Mouse (Mus musculus) heart, embryonic 10.5 days (tissue): ENCODE measurements at regions not wholly inside any gene's neighbourhood (a gene's known extent, or its start where the extent isn't known, plus 50 kb on each side); places are given as distances from the start of the nearest gene placed in this dataset.

ENCODE experiments used
- DNase-seq: peaks from one replicate; pipeline ENCODE4 v3.0.0-alpha.2; 2017; ENCODE audit warnings: low spot score
- H3K27ac ChIP-seq: fragments of 300-500 bp; sonication (generic); 2 replicates; pipeline ENCODE4 v1.5.1; 2016; ENCODE audit warnings: mild to moderate bottlenecking
- H3K27me3 ChIP-seq: fragments of 300-500 bp; sonication (generic); 2 replicates; pipeline ENCODE4 v1.6.1; 2016; ENCODE audit warnings: mild to moderate bottlenecking; ENCODE audit not compliant: poor library complexity, insufficient read depth, severe bottlenecking
- H3K36me3 ChIP-seq: fragments of 300-500 bp; sonication (generic); 2 replicates; pipeline ENCODE4 v1.6.1; 2016; ENCODE audit warnings: mild to moderate bottlenecking, moderate library complexity
- H3K4me1 ChIP-seq: fragments of 300-500 bp; sonication (generic); 2 replicates; pipeline ENCODE4 v1.6.1; 2016; ENCODE audit warnings: mild to moderate bottlenecking
- H3K4me3 ChIP-seq: fragments of 300-500 bp; sonication (generic); 2 replicates; pipeline ENCODE4 v1.5.1; 2016; ENCODE audit warnings: mild to moderate bottlenecking, moderate library complexity
- H3K9me3 ChIP-seq: fragments of 300-500 bp; sonication (generic); 2 replicates; pipeline ENCODE4 v1.6.1; 2016; ENCODE audit warnings: mild to moderate bottlenecking, moderate library complexity
- WGBS: fragments of 180-500 bp; shearing (Covaris S2); methylation state at CpG from one replicate; pipeline ENCODE4 v1.1.7; 2016; 5-methylcytosine and 5-hydroxymethylcytosine counted together

DNA sequence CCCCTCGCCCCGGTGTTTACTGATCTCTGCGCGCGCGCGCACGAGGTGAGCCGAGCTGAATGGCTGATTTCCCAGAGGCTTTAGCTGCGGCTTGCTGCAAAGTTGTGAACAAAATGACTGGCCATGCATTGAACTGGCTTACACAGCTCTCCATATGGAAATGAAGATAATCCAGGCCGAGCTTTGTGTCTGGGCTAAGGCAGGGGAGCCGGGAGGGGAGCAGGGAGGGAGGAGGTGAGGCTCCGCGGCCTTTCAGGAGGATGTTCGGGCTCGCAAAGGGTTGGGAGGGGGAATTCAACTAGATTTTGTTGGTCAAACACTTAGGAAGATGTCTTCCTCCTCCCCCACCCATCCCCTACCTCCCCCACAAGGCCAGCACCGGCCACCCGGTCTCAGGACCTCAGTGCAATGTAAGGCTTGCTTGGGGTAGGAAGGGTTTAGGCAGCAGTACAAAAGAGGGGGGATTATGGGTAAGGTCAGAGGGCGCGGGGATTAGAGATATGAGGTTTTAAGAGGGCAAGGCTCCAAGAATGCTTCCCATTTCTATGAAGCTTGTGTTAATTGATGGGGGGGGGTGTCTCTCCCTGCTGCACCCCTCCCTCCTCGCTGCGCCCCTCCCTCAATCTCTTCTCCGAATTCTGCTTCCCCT lies 143.3 kb upstream of the Lhx5 start:
- H3K9me3 ChIP-seq, result peaks cover 2% of the 10 kb centered on the region; the same call in 1 of the 2 replicates
- peaks cover 19% of the 10 kb centered on the region for H3K4me1 ChIP-seq
- no peaks in the 10 kb centered on the region for H3K36me3 ChIP-seq
- H3K27me3 ChIP-seq, result peaks cover 77% of the 10 kb centered on the region
- peak overlapping the region; percentile 42 for H3K4me3 ChIP-seq
- DNase-seq, result no peak
- WGBS, result 11% methylated on average over 23 of the region's 23 CpGs
- no peak overlapping the region for H3K27ac ChIP-seq

DNA sequence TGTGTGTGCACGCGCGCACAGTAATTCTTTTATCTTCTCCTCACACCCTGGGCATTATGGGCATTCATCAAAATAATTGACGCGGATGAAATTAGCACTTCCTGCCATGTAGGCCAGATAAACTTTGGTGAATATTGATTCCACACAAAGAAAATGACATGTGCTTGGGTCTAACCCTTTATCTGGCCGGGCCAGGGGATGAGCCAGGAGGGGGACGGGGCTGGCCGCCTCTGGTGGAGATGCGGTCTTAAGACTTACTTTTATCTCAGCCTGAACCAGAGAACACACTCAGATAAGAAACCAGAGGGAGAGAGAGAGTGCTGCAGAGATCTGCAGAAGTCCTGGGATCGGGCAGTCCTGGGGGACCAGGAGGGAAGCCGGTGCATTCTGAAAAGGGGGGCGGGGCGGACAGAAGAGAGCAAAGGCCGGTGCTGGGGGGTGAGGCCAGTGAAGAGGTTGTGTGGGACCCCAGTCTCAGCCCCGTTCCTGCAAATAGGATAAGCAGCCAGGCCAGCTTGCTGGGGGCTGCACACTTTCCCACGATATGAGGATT lies 136.9 kb upstream of the Lhx5 start:
- Histone ChIP-seq H3K4me3 (no peak overlapping the region), H3K36me3 (no peaks in the 10 kb centered on the region), H3K9me3 (peaks cover 2% of the 10 kb centered on the region; the same call in 1 of the 2 replicates), H3K27ac (no peak overlapping the region), H3K4me1 (peaks cover 9% of the 10 kb centered on the region), H3K27me3 (peaks cover 72% of the 10 kb centered on the region)
- 28% methylated on average over 16 of the region's 16 CpGs for WGBS
- no peak for DNase-seq

DNA sequence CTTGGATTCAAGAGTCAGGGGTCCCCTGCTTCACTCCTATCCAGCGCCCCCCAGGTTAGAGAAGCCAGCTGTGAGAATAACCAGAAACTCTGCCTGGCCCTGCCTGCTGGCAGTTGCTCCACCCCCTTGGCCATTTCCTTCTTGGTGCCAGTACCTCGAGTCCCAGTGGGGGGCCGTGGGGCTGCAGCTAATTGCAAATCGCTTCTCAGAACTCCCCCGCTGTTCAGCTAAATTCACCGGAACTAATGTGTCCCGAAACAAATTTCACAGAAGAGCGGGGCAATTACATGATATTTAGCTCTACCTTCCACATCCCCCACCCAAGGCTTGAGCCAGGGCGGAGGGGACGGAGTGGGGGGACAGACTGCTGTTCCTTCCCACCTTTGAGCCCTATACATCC lies 134.3 kb upstream of the Lhx5 start:
- no peak overlapping the region for H3K27ac ChIP-seq

DNA sequence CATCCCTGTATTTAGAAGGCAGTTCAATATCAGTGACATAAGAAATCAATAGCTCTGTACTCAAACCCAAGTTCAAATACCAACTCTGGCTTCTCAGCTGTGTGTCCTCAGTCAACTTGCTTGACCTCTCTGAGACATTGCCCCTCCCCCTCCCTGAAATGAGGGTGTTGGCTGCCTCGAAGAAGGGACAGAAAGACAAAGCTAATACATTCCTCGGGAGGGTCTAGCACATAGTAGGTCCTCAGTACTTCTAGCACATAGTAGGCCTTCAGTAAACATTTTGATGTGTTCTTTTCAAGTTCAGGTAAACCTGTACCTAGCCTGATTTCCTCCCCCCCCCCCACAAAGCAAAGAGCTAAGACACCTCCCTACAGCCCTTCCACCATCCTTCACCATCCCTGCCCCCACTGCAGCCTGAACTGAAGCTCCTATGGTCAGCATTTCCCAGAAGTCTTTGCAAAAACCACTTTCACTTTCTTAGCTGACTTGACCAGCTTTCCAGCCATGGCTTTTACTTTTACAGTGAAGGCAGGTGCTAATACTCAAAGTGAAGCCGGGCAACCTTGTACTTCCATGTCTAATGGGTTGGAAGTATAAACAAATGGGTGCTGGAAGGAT lies 133.7 kb upstream of the Lhx5 start:
- no peak for DNase-seq
- Histone ChIP-seq H3K9me3 (no peaks in the 10 kb centered on the region), H3K4me1 (peaks cover 23% of the 10 kb centered on the region), H3K27ac (no peak overlapping the region), H3K36me3 (no peaks in the 10 kb centered on the region), H3K4me3 (no peak overlapping the region), H3K27me3 (peaks cover 88% of the 10 kb centered on the region)
- 40% methylated on average over 3 of the region's 3 CpGs for WGBS

More for the DNA sequence above, 134.3 kb upstream of the Lhx5 start:
- 10% methylated on average over 10 of the region's 10 CpGs for WGBS
- Histone ChIP-seq H3K4me1 (peaks cover 19% of the 10 kb centered on the region), H3K27me3 (peaks cover 87% of the 10 kb centered on the region), H3K36me3 (no peaks in the 10 kb centered on the region), H3K4me3 (no peak overlapping the region), H3K9me3 (no peaks in the 10 kb centered on the region)
- no peak for DNase-seq

DNA sequence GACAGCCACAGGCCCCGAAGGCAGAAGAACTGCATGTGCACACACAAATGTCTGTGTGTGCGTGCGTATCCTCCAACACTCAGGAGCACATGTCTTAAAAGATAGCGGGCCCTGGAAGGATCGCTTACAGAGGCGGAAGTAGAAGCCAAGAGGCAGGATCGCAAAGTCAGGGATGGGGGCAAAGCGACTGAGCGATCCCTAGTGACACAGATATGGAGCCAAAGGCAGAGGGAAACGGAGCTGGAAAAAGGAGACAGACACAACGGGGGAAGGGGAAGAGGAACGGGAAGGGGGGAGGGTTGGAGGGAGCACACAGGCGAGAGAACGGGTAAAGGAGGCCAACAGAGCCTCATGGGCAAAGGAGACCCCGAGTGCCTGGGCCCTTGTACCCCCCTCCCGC lies 129.8 kb upstream of the Lhx5 start:
- no peaks in the 10 kb centered on the region for H3K9me3 ChIP-seq
- WGBS, result 3% methylated on average over 16 of the region's 16 CpGs
- peak overlapping the region; percentile 52 for H3K4me3 ChIP-seq
- no peak overlapping the region for H3K27ac ChIP-seq
- no peak for DNase-seq
- peaks cover 95% of the 10 kb centered on the region for H3K27me3 ChIP-seq
- peaks cover 24% of the 10 kb centered on the region for H3K4me1 ChIP-seq
- H3K36me3 ChIP-seq, result no peaks in the 10 kb centered on the region

DNA sequence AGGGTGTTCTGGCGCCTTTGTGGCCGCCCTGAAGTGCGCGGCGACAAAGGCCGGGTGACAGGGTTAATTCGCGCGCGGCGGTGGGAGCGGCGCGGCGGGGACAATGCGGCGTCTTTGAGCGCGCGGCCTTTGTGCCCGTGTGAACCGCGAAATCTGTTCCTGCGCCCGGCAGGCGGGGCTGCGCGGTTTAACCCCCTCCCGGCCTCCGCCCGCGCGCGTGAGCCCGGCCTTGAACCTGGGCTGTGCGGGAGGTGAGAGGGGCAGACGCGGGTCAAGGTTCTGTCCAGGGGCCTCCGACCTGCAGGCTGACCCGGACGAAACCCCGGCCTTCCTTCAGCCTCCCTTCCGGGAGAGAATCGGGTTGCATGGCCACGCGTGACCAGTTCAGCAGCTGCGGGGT lies 129.2 kb upstream of the Lhx5 start:
- Histone ChIP-seq H3K9me3 (no peaks in the 10 kb centered on the region), H3K4me1 (peaks cover 21% of the 10 kb centered on the region), H3K36me3 (no peaks in the 10 kb centered on the region), H3K27me3 (peaks cover 89% of the 10 kb centered on the region), H3K27ac (no peak overlapping the region), H3K4me3 (peak overlapping the region; percentile 52)
- WGBS, result 3% methylated on average over 47 of the region's 47 CpGs
- no peak for DNase-seq

DNA sequence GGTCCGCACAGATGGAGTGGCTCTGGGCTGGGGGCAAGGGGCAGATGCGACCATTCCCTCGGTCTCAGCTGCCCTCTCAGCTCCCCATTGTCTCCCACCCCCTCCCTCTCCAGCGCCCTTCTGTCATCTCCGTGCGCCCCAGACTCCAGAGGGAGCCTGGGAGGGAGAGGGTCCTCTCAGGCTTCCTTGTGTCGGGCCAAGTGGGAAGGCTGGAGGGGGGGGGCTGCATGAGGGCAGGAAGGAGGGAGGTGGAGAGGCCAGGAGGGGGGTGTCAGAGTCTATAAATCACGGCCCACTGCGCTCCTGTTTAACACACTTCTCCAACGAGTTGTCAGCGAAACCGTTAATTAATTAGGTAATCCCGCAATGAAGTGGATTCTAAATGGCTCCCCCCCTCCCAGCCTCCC lies 127.2 kb upstream of the Lhx5 start:
- H3K27me3 ChIP-seq, result peaks cover 70% of the 10 kb centered on the region
- no peaks in the 10 kb centered on the region for H3K36me3 ChIP-seq
- no peaks in the 10 kb centered on the region for H3K9me3 ChIP-seq
- 25% methylated on average over 13 of the region's 13 CpGs for WGBS
- peak overlapping the region; percentile 29; the same call in 1 of the 2 replicates for H3K4me3 ChIP-seq
- no peak for DNase-seq
- H3K27ac ChIP-seq, result 0 out of 2 replicates have a peak overlapping the region, but pooled peaks have one; percentile 30
- H3K4me1 ChIP-seq, result peaks cover 21% of the 10 kb centered on the region

DNA sequence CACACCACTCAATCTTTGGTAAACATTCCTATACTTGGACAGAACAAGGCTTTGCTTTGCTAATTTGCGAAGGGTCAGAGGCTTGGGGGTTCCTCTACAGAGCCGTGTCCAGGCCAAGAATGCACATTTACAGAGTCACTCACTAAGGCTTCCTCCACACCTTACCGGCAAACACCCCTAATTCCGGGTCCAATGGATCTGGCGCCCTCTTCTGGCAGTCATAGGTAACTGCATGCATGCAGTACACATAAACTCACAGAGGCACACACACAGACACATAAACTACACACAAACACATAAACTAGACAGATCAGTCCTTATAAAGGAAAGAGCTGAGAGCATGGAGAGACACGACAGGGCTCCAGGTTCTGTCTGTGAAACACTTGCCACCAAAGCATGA lies 119.2 kb upstream of the Lhx5 start:
- H3K27ac ChIP-seq, result no peak overlapping the region
- H3K36me3 ChIP-seq, result no peaks in the 10 kb centered on the region
- H3K27me3 ChIP-seq, result peaks cover 39% of the 10 kb centered on the region
- DNase-seq, result no peak
- H3K9me3 ChIP-seq, result no peaks in the 10 kb centered on the region
- no peak overlapping the region for H3K4me3 ChIP-seq
- no peaks in the 10 kb centered on the region for H3K4me1 ChIP-seq
- WGBS, result 82% methylated on average over 6 of the region's 6 CpGs

DNA sequence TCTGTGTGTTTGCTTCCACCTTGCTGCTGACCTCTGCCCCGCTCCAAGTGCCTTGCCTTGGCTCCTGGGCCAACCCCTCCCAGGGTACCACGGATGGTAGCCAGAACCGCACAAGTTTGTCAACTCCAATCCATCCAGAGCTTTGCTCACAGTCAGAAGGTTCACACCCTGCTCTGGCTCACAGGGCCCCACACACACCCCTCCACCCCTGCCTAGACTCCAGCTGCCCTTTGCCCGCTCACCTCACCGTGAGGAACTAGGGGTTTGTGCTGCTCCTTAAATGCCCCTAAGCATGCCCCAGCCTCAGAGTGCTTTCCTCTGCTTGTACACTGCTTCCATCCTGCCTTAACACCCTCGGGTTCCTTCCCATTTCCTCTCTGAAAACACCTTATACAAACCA lies 117.5 kb upstream of the Lhx5 start:
- no peaks in the 10 kb centered on the region for H3K4me1 ChIP-seq
- no peaks in the 10 kb centered on the region for H3K9me3 ChIP-seq
- WGBS, result 73% methylated on average over 6 of the region's 6 CpGs
- peaks cover 53% of the 10 kb centered on the region for H3K27me3 ChIP-seq
- no peak overlapping the region for H3K4me3 ChIP-seq
- H3K27ac ChIP-seq, result no peak overlapping the region
- H3K36me3 ChIP-seq, result no peaks in the 10 kb centered on the region
- no peak for DNase-seq

DNA sequence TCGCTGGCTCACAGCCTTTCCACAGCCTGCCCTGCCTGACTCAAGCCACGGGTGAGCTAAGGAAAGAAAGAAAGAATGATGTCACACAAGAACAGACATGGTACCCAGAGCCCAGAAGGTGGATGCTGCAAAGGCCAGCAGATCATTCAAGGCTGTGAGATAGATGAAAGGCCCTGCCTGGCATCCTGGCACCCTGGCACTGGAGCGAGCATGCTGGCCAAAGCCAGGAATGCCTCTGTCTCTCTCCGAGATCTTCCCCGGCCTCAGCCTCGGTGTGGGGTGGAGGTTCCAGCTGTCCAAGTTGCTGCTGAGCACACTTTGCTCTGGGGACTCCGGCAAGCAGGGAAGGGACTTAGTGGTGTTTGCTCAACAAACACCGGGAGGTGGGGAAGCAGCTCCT lies 116.4 kb upstream of the Lhx5 start:
- H3K36me3 ChIP-seq, result no peaks in the 10 kb centered on the region
- H3K9me3 ChIP-seq, result no peaks in the 10 kb centered on the region
- no peak overlapping the region for H3K4me3 ChIP-seq
- peaks cover 64% of the 10 kb centered on the region for H3K27me3 ChIP-seq
- 51% methylated on average over 8 of the region's 8 CpGs for WGBS
- H3K27ac ChIP-seq, result no peak overlapping the region
- H3K4me1 ChIP-seq, result no peaks in the 10 kb centered on the region
- DNase-seq, result no peak

DNA sequence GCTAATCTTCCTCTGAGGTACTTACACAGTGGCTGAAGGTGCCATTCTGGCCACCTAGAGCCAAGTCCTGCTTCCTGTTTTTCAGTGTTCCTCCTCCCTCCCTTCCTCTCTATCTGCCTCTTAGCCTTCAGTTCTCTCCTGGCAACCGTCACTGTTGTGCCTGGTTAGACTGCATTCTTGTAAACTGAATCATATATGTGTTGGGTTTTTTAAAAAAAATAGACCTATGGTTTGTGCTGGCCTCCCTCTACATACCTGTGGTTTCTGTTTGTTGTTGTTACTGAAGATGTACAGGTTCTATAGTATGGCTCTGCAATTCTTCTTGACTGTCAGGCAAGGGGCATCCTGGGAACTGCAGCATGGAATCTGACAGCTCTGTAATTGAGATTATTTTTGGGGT lies 112.5 kb upstream of the Lhx5 start:
- WGBS, result 33% methylated on average over 1 of the region's 1 CpGs
- Histone ChIP-seq H3K27me3 (peaks cover 94% of the 10 kb centered on the region), H3K27ac (no peak overlapping the region), H3K4me1 (peaks cover 14% of the 10 kb centered on the region), H3K36me3 (no peaks in the 10 kb centered on the region), H3K9me3 (no peaks in the 10 kb centered on the region), H3K4me3 (no peak overlapping the region)
- no peak for DNase-seq

DNA sequence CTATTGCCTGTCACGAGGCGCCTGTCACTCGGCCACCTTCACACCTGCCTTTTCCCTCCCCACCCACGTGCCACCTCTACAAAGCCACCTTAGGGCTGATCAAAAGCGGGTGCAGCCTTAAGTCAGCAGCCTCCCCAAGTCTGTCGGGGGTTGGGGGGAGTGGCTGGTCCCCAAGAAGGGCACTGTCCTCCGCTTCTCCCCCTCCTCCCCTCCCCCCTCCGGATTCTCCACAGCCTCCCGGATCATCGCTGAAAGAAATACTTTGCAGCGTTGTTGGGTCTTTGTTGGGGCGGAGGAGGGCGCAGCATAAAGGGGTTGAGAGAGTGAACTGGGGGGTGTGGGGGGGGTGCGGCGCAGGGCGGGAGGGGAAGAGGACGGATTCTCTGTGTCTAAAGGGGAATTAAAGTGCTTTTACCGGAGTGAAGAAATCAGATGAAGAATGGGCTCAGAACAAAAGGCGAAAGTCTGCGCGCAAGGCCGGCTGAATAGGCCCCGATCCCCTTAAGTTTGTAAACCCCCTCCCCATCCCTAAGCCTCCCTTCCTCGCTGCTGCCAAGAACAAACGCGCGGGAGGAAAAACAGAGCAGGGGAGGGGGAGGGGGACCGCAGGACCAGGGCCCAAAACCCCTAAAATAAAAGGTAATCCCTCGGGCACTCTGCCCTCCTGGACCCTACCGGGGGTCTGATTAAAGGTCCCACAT lies 109.3 kb upstream of the Lhx5 start:
- Histone ChIP-seq H3K4me3 (peak overlapping the region; percentile 46), H3K27me3 (peaks cover 98% of the 10 kb centered on the region), H3K27ac (0 out of 2 replicates have a peak overlapping the region, but pooled peaks have one; percentile 36), H3K36me3 (no peaks in the 10 kb centered on the region), H3K4me1 (peaks cover 23% of the 10 kb centered on the region), H3K9me3 (no peaks in the 10 kb centered on the region)
- DNase-seq, result no peak
- 1% methylated on average over 30 of the region's 30 CpGs for WGBS

DNA sequence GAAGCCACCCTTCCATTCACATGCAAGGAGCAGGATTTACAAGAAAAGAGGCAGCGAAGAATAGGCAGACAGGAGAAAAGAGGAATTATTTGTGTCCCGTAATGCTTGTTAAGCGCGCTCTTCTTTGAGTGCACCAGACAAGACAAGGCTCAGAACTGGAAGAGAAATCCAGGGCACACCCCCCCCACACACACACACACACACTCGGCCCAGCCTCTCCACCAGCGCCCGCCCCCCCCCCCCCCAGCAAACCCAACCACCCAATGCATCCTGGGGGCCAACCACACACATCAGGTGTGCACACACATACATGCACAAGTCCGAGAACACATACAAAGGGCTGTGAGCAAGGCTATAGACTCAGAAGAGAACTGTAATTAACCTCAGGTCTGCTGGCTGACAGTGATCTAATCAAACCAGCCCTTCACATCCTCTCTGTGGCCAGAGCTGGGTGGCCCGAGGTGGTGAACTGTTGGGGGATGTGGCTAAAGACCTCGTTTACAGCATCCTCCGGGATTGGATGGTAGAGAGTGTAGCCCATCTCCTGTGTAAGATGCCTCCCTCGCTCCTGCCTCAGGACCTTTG lies 108.7 kb upstream of the Lhx5 start:
- 0 out of 2 replicates have a peak overlapping the region, but pooled peaks have one; percentile 36 for H3K27ac ChIP-seq

More for the DNA sequence above, 108.7 kb upstream of the Lhx5 start:
- WGBS, result 19% methylated on average over 12 of the region's 12 CpGs
- Histone ChIP-seq H3K27me3 (peaks cover 98% of the 10 kb centered on the region), H3K4me1 (peaks cover 23% of the 10 kb centered on the region), H3K36me3 (no peaks in the 10 kb centered on the region), H3K9me3 (no peaks in the 10 kb centered on the region), H3K4me3 (peak overlapping the region; percentile 46)
- no peak for DNase-seq
